Mouse (Mus musculus) olfactory bulb, adult 2 months (tissue): ENCODE measurements around the gene Ubc. TPM values are rescaled to one million over a fixed set of nuclear protein-coding genes. Genes with fewer than 3 reads are reported as not detected.

Experiments
- H3K27ac ChIP-seq: fragments of 200-500 bp; 2 replicates; pipeline ENCODE4 v1.5.1; 2012; ENCODE audit warnings: low read depth, low read length; ENCODE audit not compliant: insufficient read depth
- H3K4me1 ChIP-seq: fragments of 200-500 bp; 2 replicates; pipeline ENCODE4 v1.6.1; 2012; ENCODE audit warnings: low read length; ENCODE audit not compliant: control insufficient read depth, insufficient read depth
- H3K4me3 ChIP-seq: fragments of 200-500 bp; 2 replicates; pipeline ENCODE4 v1.5.1; 2012; ENCODE audit warnings: mild to moderate bottlenecking, low read depth, low read length, moderate library complexity; ENCODE audit not compliant: insufficient read depth
- CTCF ChIP-seq: fragments of 200-500 bp; IDR thresholded peaks from 2 replicates; pipeline ENCODE4 v1.5.1; 2012; ENCODE audit warnings: low read depth, mild to moderate bottlenecking, low read length, moderate library complexity; ENCODE audit not compliant: insufficient read depth
- POLR2A ChIP-seq: fragments of 200-500 bp; IDR thresholded peaks from 2 replicates; pipeline ENCODE4 v1.6.1; 2012; ENCODE audit warnings: mild to moderate bottlenecking, low read depth, low read length, moderate library complexity; ENCODE audit not compliant: insufficient read depth
- WGBS: fragments of 180-500 bp; shearing (Covaris S2); methylation state at CpG from one replicate; pipeline ENCODE4 v1.1.7; 2018; 5-methylcytosine and 5-hydroxymethylcytosine counted together
- polyA plus RNA-seq: library from polyadenylated mRNA; stranded (reverse); fragments of >200 nt; gene quantifications from 2 replicates; pipeline ENCODE4 v1.2.4, GENCODE M21; 2012; ENCODE audit warnings: low replicate concordance; ENCODE audit not compliant: missing spikeins, insufficient read depth, insufficient read length

Ubc gene
- polyA plus RNA-seq, 1 experiment = 763 TPM

- Histone ChIP-seq H3K4me3 (no peak overlapping the region), H3K27ac (no peak overlapping the region), H3K4me1 (no peaks in the 10 kb centered on the region)
- WGBS = 72% methylated on average over 4 of the region's 4 CpGs
- no peak for TF ChIP-seq CTCF
Observed at GRCm38 (mm10) chr5:125372027-125372426, 18.0 kb downstream of the Ubc start.

- H3K27ac ChIP-seq = no peak overlapping the region
- TF ChIP-seq CTCF (no peak), POLR2A (no peak)
- no peak overlapping the region for H3K4me3 ChIP-seq
- WGBS = 79% methylated on average over 7 of the region's 7 CpGs
- no peaks in the 10 kb centered on the region for H3K4me1 ChIP-seq
Observed at GRCm38 (mm10) chr5:125370950-125371693, 18.9 kb downstream of the Ubc start.

- under 1% methylated on average over 4 of the region's 4 CpGs for WGBS
- Histone ChIP-seq H3K4me3 (no peak overlapping the region), H3K27ac (no peak overlapping the region), H3K4me1 (peaks cover 4% of the 10 kb centered on the region; the same call in 1 of the 2 replicates)
- no peak for TF ChIP-seq CTCF
- TF ChIP-seq POLR2A = no peak
Observed at GRCm38 (mm10) chr5:125368568-125368967, 21.4 kb downstream of the Ubc start.

- Histone ChIP-seq H3K4me3 (no peak overlapping the region), H3K27ac (no peak overlapping the region), H3K4me1 (peaks cover 4% of the 10 kb centered on the region; the same call in 1 of the 2 replicates)
- TF ChIP-seq CTCF (no peak), POLR2A (no peak)
- 60% methylated on average over 5 of the region's 5 CpGs for WGBS
Observed at GRCm38 (mm10) chr5:125368156-125368555, 21.8 kb downstream of the Ubc start.

- TF ChIP-seq CTCF (no peak), POLR2A (no peak)
- H3K4me3 ChIP-seq = no peak overlapping the region
- WGBS = 66% methylated on average over 4 of the region's 4 CpGs
- peaks cover 4% of the 10 kb centered on the region; the same call in 1 of the 2 replicates for H3K4me1 ChIP-seq
- no peak overlapping the region for H3K27ac ChIP-seq
Observed at GRCm38 (mm10) chr5:125364851-125365429, 25.1 kb downstream of the Ubc start.

- Histone ChIP-seq H3K27ac (no peak overlapping the region), H3K4me3 (no peak overlapping the region), H3K4me1 (peaks cover 4% of the 10 kb centered on the region; the same call in 1 of the 2 replicates)
- WGBS = 48% methylated on average over 7 of the region's 7 CpGs
- TF ChIP-seq CTCF (no peak), POLR2A (no peak)
Observed at GRCm38 (mm10) chr5:125363894-125364293, 26.1 kb downstream of the Ubc start.

GRCm38 (mm10) chr5:125360981-125361510, 29.0 kb downstream of the Ubc start:
- TF ChIP-seq CTCF = no peak
- no peak for TF ChIP-seq POLR2A
- Histone ChIP-seq H3K4me1 (peaks cover 4% of the 10 kb centered on the region; the same call in 1 of the 2 replicates), H3K27ac (no peak overlapping the region), H3K4me3 (no peak overlapping the region)
- 75% methylated on average over 16 of the region's 16 CpGs for WGBS

- Histone ChIP-seq H3K27ac (no peak overlapping the region), H3K4me1 (peaks cover 5% of the 10 kb centered on the region), H3K4me3 (no peak overlapping the region)
- WGBS = 41% methylated on average over 9 of the region's 9 CpGs
- TF ChIP-seq CTCF (no peak), POLR2A (no peak)
Observed at GRCm38 (mm10) chr5:125360566-125360965, 29.4 kb downstream of the Ubc start.

- H3K27ac ChIP-seq = no peak overlapping the region
- 85% methylated on average over 5 of the region's 5 CpGs for WGBS
Observed at GRCm38 (mm10) chr5:125358270-125358608, 31.8 kb downstream of the Ubc start.

GRCm38 (mm10) chr5:125357543-125358269, 32.3 kb downstream of the Ubc start:
- Histone ChIP-seq H3K4me1 (peaks cover 10% of the 10 kb centered on the region), H3K27ac (no peak overlapping the region), H3K4me3 (no peak overlapping the region)
- 86% methylated on average over 12 of the region's 12 CpGs for WGBS
- TF ChIP-seq CTCF (no peak), POLR2A (no peak)

More at GRCm38 (mm10) chr5:125358270-125358608, 31.8 kb downstream of the Ubc start:
- TF ChIP-seq CTCF (no peak), POLR2A (no peak)
- Histone ChIP-seq H3K4me1 (peaks cover 10% of the 10 kb centered on the region), H3K4me3 (no peak overlapping the region)
